Mouse (Mus musculus) erythroblast, embryonic 14.5 days (primary cell): ENCODE measurements at regions not wholly inside any gene's neighbourhood (a gene's known extent, or its start where the extent isn't known, plus 50 kb on each side); places are given as distances from the start of the nearest gene placed in this dataset.

Experiments used
- H3K27me3 ChIP-seq: 2 replicates; pipeline ENCODE4 v1.6.1; 2012; ENCODE audit warnings: inconsistent platforms; ENCODE audit not compliant: control insufficient read depth
- H3K36me3 ChIP-seq: 2 replicates; pipeline ENCODE4 v1.6.1; 2012; ENCODE audit warnings: mild to moderate bottlenecking, inconsistent platforms; ENCODE audit not compliant: control insufficient read depth
- H3K4me1 ChIP-seq: 2 replicates; pipeline ENCODE4 v1.6.1; 2012; ENCODE audit warnings: inconsistent platforms; ENCODE audit not compliant: control insufficient read depth
- H3K4me3 ChIP-seq: replicated peaks from 2 replicates; pipeline ENCODE3; 2012; ENCODE audit warnings: moderate library complexity, mild to moderate bottlenecking, inconsistent platforms
- H3K9me3 ChIP-seq: 2 replicates; pipeline ENCODE4 v1.6.1; 2012; ENCODE audit warnings: low read length, inconsistent platforms, mixed read lengths; ENCODE audit not compliant: control insufficient read depth
- GATA1 ChIP-seq: IDR thresholded peaks from 2 replicates; pipeline ENCODE4 v1.6.1; 2012; ENCODE audit warnings: low read length, inconsistent platforms, mixed read lengths
- TAL1 ChIP-seq: IDR thresholded peaks from 3 replicates; pipeline ENCODE4 v1.6.1; 2012; ENCODE audit warnings: low read length, inconsistent platforms, mixed read lengths

- Histone ChIP-seq H3K4me1 (no peaks in the 10 kb centered on the region), H3K27me3 (peaks cover 35% of the 10 kb centered on the region), H3K36me3 (no peaks in the 10 kb centered on the region), H3K4me3 (no peak overlapping the region), H3K9me3 (no peaks in the 10 kb centered on the region)
- TF ChIP-seq GATA1 = no peak
- TF ChIP-seq TAL1 = no peak
Observed at GRCm38 (mm10) chr2:128388883-128389470, 202.0 kb upstream of the Spdye4c start.

- Histone ChIP-seq H3K4me3 (no peak overlapping the region), H3K36me3 (no peaks in the 10 kb centered on the region), H3K27me3 (peaks cover 48% of the 10 kb centered on the region), H3K9me3 (no peaks in the 10 kb centered on the region), H3K4me1 (no peaks in the 10 kb centered on the region)
- no peak for TF ChIP-seq TAL1
- no peak for TF ChIP-seq GATA1
Observed at GRCm38 (mm10) chr2:128392344-128392743, 198.7 kb upstream of the Spdye4c start.

- Histone ChIP-seq H3K27me3 (peaks cover 48% of the 10 kb centered on the region), H3K36me3 (no peaks in the 10 kb centered on the region), H3K9me3 (no peaks in the 10 kb centered on the region), H3K4me3 (no peak overlapping the region), H3K4me1 (no peaks in the 10 kb centered on the region)
- TF ChIP-seq GATA1 (no peak), TAL1 (no peak)
Observed at GRCm38 (mm10) chr2:128393401-128393800, 197.6 kb upstream of the Spdye4c start.

- Histone ChIP-seq H3K4me3 (no peak overlapping the region), H3K4me1 (no peaks in the 10 kb centered on the region), H3K36me3 (no peaks in the 10 kb centered on the region), H3K27me3 (peaks cover 48% of the 10 kb centered on the region), H3K9me3 (no peaks in the 10 kb centered on the region)
- TF ChIP-seq TAL1 = no peak
- TF ChIP-seq GATA1 = no peak
Observed at GRCm38 (mm10) chr2:128393921-128394320, 197.1 kb upstream of the Spdye4c start.

GRCm38 (mm10) chr2:128395308-128396007 lies 195.6 kb upstream of the Spdye4c start:
- TF ChIP-seq GATA1 (no peak), TAL1 (no peak)
- Histone ChIP-seq H3K27me3 (peaks cover 45% of the 10 kb centered on the region), H3K36me3 (no peaks in the 10 kb centered on the region), H3K9me3 (no peaks in the 10 kb centered on the region), H3K4me3 (no peak overlapping the region), H3K4me1 (no peaks in the 10 kb centered on the region)

- no peaks in the 10 kb centered on the region for H3K4me1 ChIP-seq
- H3K4me3 ChIP-seq = no peak overlapping the region
- TF ChIP-seq TAL1 (no peak), GATA1 (no peak)
- H3K27me3 ChIP-seq = peaks cover 41% of the 10 kb centered on the region
- no peaks in the 10 kb centered on the region for H3K36me3 ChIP-seq
- H3K9me3 ChIP-seq = no peaks in the 10 kb centered on the region
Observed at GRCm38 (mm10) chr2:128396008-128396346, 195.0 kb upstream of the Spdye4c start.

GRCm38 (mm10) chr2:128401359-128401758 lies 189.7 kb upstream of the Spdye4c start:
- Histone ChIP-seq H3K27me3 (no peaks in the 10 kb centered on the region), H3K9me3 (no peaks in the 10 kb centered on the region), H3K36me3 (no peaks in the 10 kb centered on the region), H3K4me1 (no peaks in the 10 kb centered on the region), H3K4me3 (no peak overlapping the region)
- TF ChIP-seq TAL1 (no peak), GATA1 (no peak)

GRCm38 (mm10) chr2:128403143-128403935 lies 187.7 kb upstream of the Spdye4c start:
- TF ChIP-seq GATA1 (no peak), TAL1 (no peak)
- Histone ChIP-seq H3K4me1 (no peaks in the 10 kb centered on the region), H3K27me3 (no peaks in the 10 kb centered on the region), H3K9me3 (no peaks in the 10 kb centered on the region), H3K4me3 (no peak overlapping the region), H3K36me3 (no peaks in the 10 kb centered on the region)

GRCm38 (mm10) chr2:128404405-128404804 lies 186.6 kb upstream of the Spdye4c start:
- no peaks in the 10 kb centered on the region for H3K9me3 ChIP-seq
- no peak overlapping the region for H3K4me3 ChIP-seq
- H3K27me3 ChIP-seq = no peaks in the 10 kb centered on the region
- H3K36me3 ChIP-seq = no peaks in the 10 kb centered on the region
- TF ChIP-seq TAL1 (no peak), GATA1 (no peak)
- no peaks in the 10 kb centered on the region for H3K4me1 ChIP-seq
